Mouse (Mus musculus) midbrain, embryonic 15.5 days (tissue): ENCODE measurements at regions not wholly inside any gene's neighbourhood (a gene's known extent, or its start where the extent isn't known, plus 50 kb on each side); places are given as distances from the start of the nearest gene placed in this dataset.

Experiments
- ATAC-seq: fragments of 200-750 bp; cut with Nextera tagmentation; replicated peaks from 2 replicates; pipeline ENCODE4 v1.8.0; 2017; ENCODE audit warnings: moderate TSS enrichment
- H3K27ac ChIP-seq: fragments of 300-500 bp; sonication (generic); 2 replicates; pipeline ENCODE4 v1.5.1; 2015; ENCODE audit warnings: mild to moderate bottlenecking, inconsistent platforms
- H3K27me3 ChIP-seq: fragments of 300-500 bp; sonication (generic); replicated peaks from 2 replicates; pipeline ENCODE4 v1.6.1; 2015; ENCODE audit warnings: inconsistent platforms
- H3K36me3 ChIP-seq: fragments of 300-500 bp; sonication (generic); replicated peaks from 2 replicates; pipeline ENCODE4 v1.6.1; 2015; ENCODE audit warnings: inconsistent platforms
- H3K4me1 ChIP-seq: fragments of 300-500 bp; sonication (generic); 2 replicates; pipeline ENCODE4 v1.6.1; 2015; ENCODE audit warnings: inconsistent platforms
- H3K4me2 ChIP-seq: fragments of 300-500 bp; sonication (generic); 2 replicates; pipeline ENCODE4 v1.6.1; 2015; ENCODE audit warnings: inconsistent platforms, mild to moderate bottlenecking, moderate library complexity
- H3K4me3 ChIP-seq: fragments of 300-500 bp; sonication (generic); 2 replicates; pipeline ENCODE4 v1.5.1; 2015; ENCODE audit warnings: mild to moderate bottlenecking, inconsistent platforms
- H3K9ac ChIP-seq: fragments of 300-500 bp; sonication (generic); 2 replicates; pipeline ENCODE4 v1.6.1; 2015; ENCODE audit warnings: mild to moderate bottlenecking, inconsistent platforms
- H3K9me3 ChIP-seq: fragments of 300-500 bp; sonication (generic); 2 replicates; pipeline ENCODE4 v1.6.1; 2016; ENCODE audit warnings: inconsistent platforms
- WGBS: fragments of 180-500 bp; shearing (Covaris S2); methylation state at CpG from one replicate; pipeline ENCODE4 v1.1.7; 2015; ENCODE audit warnings: mixed read lengths; 5-methylcytosine and 5-hydroxymethylcytosine counted together

DNA sequence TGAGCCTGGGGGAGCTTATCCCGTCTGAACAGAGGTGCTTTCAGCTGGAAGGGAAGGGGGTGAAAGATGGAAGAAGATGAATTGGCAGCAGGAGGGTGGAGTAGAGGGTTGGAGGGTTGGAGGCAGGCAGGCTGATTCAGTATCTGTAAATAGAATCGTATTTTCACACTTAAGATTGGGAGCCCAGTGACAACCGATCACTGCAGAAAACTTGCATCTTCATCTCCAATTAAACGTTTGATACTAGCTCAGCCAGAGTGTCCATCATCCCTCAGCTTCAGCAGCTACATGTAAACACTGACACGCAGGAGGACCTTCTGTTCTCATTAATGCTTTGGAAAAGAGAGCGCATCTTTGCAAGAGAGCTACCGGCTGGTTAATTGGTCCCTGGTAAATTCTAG, 67.2 kb upstream of the Gramd1b start:
- no peak for ATAC-seq
- WGBS = 70% methylated on average over 7 of the region's 7 CpGs
- Histone ChIP-seq H3K9me3 (no peaks in the 10 kb centered on the region), H3K4me1 (no peaks in the 10 kb centered on the region), H3K4me3 (no peak overlapping the region), H3K27ac (no peak overlapping the region), H3K4me2 (no peak overlapping the region), H3K36me3 (no peaks in the 10 kb centered on the region), H3K27me3 (no peaks in the 10 kb centered on the region), H3K9ac (no peak overlapping the region)

DNA sequence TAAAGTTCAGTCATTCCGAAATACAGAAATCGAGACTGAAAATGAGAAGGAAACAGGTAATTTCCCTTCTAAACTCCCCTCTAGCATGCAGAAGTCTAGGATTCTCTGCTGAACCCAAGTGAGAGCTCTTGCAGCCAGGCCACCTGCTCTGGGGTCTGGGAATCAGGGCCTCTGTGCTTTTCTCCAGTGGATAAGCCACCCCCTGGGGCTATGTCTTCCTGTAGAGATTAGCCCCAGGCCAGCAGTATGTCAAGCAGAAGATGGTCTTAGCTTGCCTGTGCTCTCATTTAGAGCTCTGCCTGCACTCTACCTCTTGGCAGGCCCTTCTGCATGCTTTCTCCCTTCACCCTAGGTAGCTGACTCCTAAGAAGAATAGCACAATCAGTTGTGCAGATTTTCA, 56.2 kb upstream of the Gramd1b start:
- Histone ChIP-seq H3K27me3 (no peaks in the 10 kb centered on the region), H3K4me2 (no peak overlapping the region), H3K36me3 (no peaks in the 10 kb centered on the region), H3K9me3 (no peaks in the 10 kb centered on the region), H3K27ac (no peak overlapping the region), H3K9ac (no peak overlapping the region), H3K4me1 (no peaks in the 10 kb centered on the region), H3K4me3 (no peak overlapping the region)
- 71% methylated on average over 2 of the region's 2 CpGs for WGBS
- no peak for ATAC-seq

DNA sequence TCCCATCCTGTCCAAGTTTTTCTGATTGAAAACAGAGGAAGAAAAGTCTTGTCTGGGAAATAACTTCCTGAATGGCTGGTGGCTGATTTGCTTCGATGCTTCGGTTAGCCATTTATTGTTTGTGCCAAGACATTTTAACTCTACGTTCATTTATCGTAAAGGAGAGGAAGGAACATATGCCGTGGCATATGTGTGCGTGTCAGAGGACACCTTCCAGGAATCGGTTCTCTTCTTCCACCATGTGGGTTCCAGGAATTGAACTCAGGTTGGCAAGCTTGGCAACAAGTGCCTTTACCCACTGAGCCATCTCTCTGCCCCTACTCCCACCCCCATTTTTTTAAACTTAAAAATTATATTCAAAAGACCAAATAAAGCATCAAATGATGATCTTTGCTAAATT, 55.4 kb upstream of the Gramd1b start:
- no peak overlapping the region for H3K9ac ChIP-seq
- WGBS = 92% methylated on average over 7 of the region's 7 CpGs
- H3K4me1 ChIP-seq = no peaks in the 10 kb centered on the region
- ATAC-seq = no peak
- H3K27me3 ChIP-seq = no peaks in the 10 kb centered on the region
- H3K27ac ChIP-seq = no peak overlapping the region
- H3K36me3 ChIP-seq = no peaks in the 10 kb centered on the region
- no peak overlapping the region for H3K4me2 ChIP-seq
- no peak overlapping the region for H3K4me3 ChIP-seq
- no peaks in the 10 kb centered on the region for H3K9me3 ChIP-seq

DNA sequence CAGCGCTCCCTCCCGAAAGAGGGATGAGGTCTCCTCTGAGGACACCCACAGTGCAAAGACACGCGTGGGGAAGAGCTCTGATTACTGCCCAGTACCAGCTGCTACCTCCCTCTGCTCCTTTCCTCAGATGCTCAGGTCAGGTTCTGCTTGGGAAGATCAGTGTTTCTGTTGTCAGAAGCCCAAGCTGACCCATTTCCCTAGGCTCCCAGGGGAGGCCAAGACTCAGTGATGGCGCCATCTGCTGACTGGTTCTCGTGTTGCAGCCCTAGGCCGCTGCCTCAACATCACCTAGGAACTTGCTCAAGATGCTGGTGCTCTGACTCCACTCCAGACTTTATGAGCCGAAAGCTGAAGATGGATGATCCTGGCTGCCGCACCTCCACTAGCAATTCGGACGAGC, 52.4 kb upstream of the Gramd1b start:
- 53% methylated on average over 11 of the region's 11 CpGs for WGBS
- H3K9me3 ChIP-seq = no peaks in the 10 kb centered on the region
- H3K4me3 ChIP-seq = no peak overlapping the region
- no peak overlapping the region for H3K4me2 ChIP-seq
- H3K36me3 ChIP-seq = no peaks in the 10 kb centered on the region
- ATAC-seq = no peak
- H3K4me1 ChIP-seq = peaks cover 7% of the 10 kb centered on the region; the same call in 1 of the 2 replicates
- H3K27ac ChIP-seq = no peak overlapping the region
- H3K27me3 ChIP-seq = no peaks in the 10 kb centered on the region
- H3K9ac ChIP-seq = no peak overlapping the region

DNA sequence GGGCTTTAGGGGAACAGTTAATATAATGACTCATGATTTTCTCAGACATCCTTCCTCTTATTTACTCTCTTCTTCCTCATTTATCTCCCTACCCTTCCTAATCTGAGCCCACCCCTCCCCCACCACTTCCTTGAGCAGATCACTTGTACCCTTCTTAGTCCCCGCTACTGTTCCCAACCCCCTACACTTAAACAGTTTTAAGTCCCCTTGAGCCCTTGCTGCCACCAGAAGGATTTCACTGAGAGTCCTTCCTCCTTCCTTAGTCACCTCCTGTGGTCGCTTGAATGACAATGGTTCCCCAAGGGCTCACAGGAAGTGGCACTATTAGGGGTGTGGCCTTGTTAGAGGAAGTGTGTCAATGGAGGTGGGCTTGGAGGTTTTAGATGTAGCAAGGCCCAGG, 50.7 kb upstream of the Gramd1b start:
- Histone ChIP-seq H3K27me3 (no peaks in the 10 kb centered on the region), H3K9me3 (no peaks in the 10 kb centered on the region), H3K4me1 (peaks cover 8% of the 10 kb centered on the region; the same call in 1 of the 2 replicates), H3K9ac (no peak overlapping the region), H3K4me3 (no peak overlapping the region), H3K36me3 (no peaks in the 10 kb centered on the region), H3K27ac (no peak overlapping the region), H3K4me2 (no peak overlapping the region)
- WGBS = 87% methylated on average over 2 of the region's 2 CpGs
- ATAC-seq = no peak
